Mouse (Mus musculus): ENCODE measurements at regions not wholly inside any gene's neighbourhood (a gene's known extent, or its start where the extent isn't known, plus 50 kb on each side); places are given as distances from the start of the nearest gene placed in this dataset.
A peak's percentile ranks its signal among the peaks of the same experiment; 100 is the strongest.
"Not testable (repeated sequence)": the region's sequence is repeated elsewhere in the genome, so short reads cannot be mapped to it uniquely, and the experiment has no call there.

- DNase-seq = peak; percentile 17
- H3K4me1 ChIP-seq (ENCODE audit: control insufficient read depth, insufficient read depth, low read length) = no peaks in the 10 kb centered on the region
- H3K27me3 ChIP-seq (replicated peaks; ENCODE audit: control insufficient read depth, insufficient read depth, low read length) = no peaks in the 10 kb centered on the region
- no peak overlapping the region for H3K27ac ChIP-seq (ENCODE audit: insufficient read depth, low read depth, low read length)
- no peak overlapping the region for H3K4me3 ChIP-seq (ENCODE audit: insufficient read depth, low read depth, low read length)
- H3K36me3 ChIP-seq (ENCODE audit: control insufficient read depth, insufficient read depth, low read length) = no peaks in the 10 kb centered on the region
- WGBS = 70% methylated on average over 7 of the region's 7 CpGs
- no peak for TF ChIP-seq CTCF (conservative IDR thresholded peaks at IDR 0.05; ENCODE audit: insufficient read depth, insufficient read length, low read depth, low read length)
- no peak for TF ChIP-seq POLR2A (IDR thresholded peaks at IDR 0.05; ENCODE audit: low read depth, low read length)
These were observed 59.8 kb upstream of the Emcn start for GRCm38 (mm10) chr3:137281052-137281451.

DNA sequence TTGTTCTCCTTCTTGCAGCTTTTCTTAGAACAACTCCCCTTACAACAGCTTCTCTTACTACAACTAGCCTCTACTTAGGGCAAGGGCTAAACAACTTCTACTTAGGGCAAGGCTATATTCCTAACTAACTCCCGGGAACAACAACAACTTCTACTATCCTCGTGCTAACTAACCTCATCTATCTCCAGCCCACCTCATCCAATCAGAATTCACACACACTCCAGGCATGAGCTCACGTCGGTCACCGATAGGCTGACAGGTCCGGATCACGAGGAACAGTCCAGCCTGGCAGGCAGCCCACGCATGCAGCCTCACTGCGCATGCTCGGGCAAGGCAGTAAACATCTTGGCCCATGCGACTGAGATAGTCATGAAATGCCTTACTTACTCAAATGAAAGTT lies 53.3 kb upstream of the Emcn start:
- H3K27me3 ChIP-seq (replicated peaks; ENCODE audit: control insufficient read depth, insufficient read depth, low read length); DNase-seq; H3K36me3 ChIP-seq (ENCODE audit: control insufficient read depth, insufficient read depth, low read length); H3K4me3 ChIP-seq (ENCODE audit: insufficient read depth, low read depth, low read length); H3K27ac ChIP-seq (ENCODE audit: insufficient read depth, low read depth, low read length); H3K4me1 ChIP-seq (ENCODE audit: control insufficient read depth, insufficient read depth, low read length): not testable (repeated sequence)
- 93% methylated on average over 11 of the region's 11 CpGs for WGBS

DNA sequence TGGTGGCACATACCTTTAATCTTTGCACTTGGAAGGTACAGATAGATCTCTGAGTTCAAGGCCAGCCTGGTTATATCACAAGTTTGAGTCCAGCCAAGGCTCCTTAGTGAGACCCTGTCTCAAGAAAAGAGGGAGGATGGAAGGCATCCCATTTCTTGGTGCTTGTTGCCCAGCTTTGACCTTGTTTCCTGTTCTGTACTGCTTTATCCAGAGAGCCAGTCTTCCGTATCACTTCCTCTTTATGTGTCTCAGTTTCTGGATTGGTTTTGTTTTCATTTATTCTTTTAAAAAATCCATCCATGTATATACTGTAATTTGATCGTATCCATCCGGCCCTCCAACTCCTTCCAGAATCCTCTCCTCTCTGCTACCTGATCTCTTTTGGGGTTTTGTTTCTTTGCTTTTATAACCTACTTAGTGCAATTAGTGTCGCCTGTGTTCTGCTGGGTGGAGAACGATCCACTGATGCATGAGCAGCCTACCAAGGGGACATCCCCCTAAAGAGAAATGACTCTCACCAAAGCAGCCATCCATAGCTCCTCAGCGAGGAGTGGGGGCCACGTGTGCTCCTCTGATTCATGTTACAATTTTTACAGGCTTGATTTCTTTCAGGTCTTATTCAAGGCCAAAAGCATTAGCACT lies 52.4 kb upstream of the Emcn start:
- Histone ChIP-seq H3K36me3 (ENCODE audit: control insufficient read depth, insufficient read depth, low read length) (no peaks in the 10 kb centered on the region), H3K27me3 (replicated peaks; ENCODE audit: control insufficient read depth, insufficient read depth, low read length) (no peaks in the 10 kb centered on the region), H3K4me1 (ENCODE audit: control insufficient read depth, insufficient read depth, low read length) (no peaks in the 10 kb centered on the region), H3K4me3 (ENCODE audit: insufficient read depth, low read depth, low read length) (no peak overlapping the region), H3K27ac (ENCODE audit: insufficient read depth, low read depth, low read length) (no peak overlapping the region)
- TF ChIP-seq CTCF (conservative IDR thresholded peaks at IDR 0.05; ENCODE audit: insufficient read depth, insufficient read length, low read depth, low read length) = no peak
- no peak for TF ChIP-seq POLR2A (IDR thresholded peaks at IDR 0.05; ENCODE audit: low read depth, low read length)
- 44% methylated on average over 7 of the region's 7 CpGs for WGBS
- no peak for DNase-seq

GRCm38 (mm10) chr3:137288943-137289682 lies 51.8 kb upstream of the Emcn start:
- Histone ChIP-seq H3K4me1 (ENCODE audit: control insufficient read depth, insufficient read depth, low read length) (no peaks in the 10 kb centered on the region), H3K27ac (ENCODE audit: insufficient read depth, low read depth, low read length) (no peak overlapping the region), H3K27me3 (replicated peaks; ENCODE audit: control insufficient read depth, insufficient read depth, low read length) (no peaks in the 10 kb centered on the region), H3K36me3 (ENCODE audit: control insufficient read depth, insufficient read depth, low read length) (no peaks in the 10 kb centered on the region), H3K4me3 (ENCODE audit: insufficient read depth, low read depth, low read length) (no peak overlapping the region)
- TF ChIP-seq CTCF (conservative IDR thresholded peaks at IDR 0.05; ENCODE audit: insufficient read depth, insufficient read length, low read depth, low read length) (no peak), POLR2A (IDR thresholded peaks at IDR 0.05; ENCODE audit: low read depth, low read length) (no peak)
- no peak for DNase-seq
- WGBS = 71% methylated on average over 2 of the region's 2 CpGs

- TF ChIP-seq CTCF (conservative IDR thresholded peaks at IDR 0.05; ENCODE audit: insufficient read depth, insufficient read length, low read depth, low read length) (no peak), POLR2A (IDR thresholded peaks at IDR 0.05; ENCODE audit: low read depth, low read length) (no peak)
- no peak overlapping the region for H3K27ac ChIP-seq (ENCODE audit: insufficient read depth, low read depth, low read length)
- DNase-seq = no peak
- no peaks in the 10 kb centered on the region for H3K4me1 ChIP-seq (ENCODE audit: control insufficient read depth, insufficient read depth, low read length)
- H3K27me3 ChIP-seq (replicated peaks; ENCODE audit: control insufficient read depth, insufficient read depth, low read length) = no peaks in the 10 kb centered on the region
- H3K36me3 ChIP-seq (ENCODE audit: control insufficient read depth, insufficient read depth, low read length) = no peaks in the 10 kb centered on the region
- H3K4me3 ChIP-seq (ENCODE audit: insufficient read depth, low read depth, low read length) = no peak overlapping the region
- WGBS = 37% methylated on average over 3 of the region's 3 CpGs
These were observed 51.2 kb upstream of the Emcn start for GRCm38 (mm10) chr3:137289683-137289984.

All from kidney, adult 2 months (tissue).